Mouse (Mus musculus) forebrain, embryonic 10.5 days (tissue): ENCODE data around the gene Agpat4. TPM values are rescaled to one million over a fixed set of nuclear protein-coding genes. Genes with fewer than 3 reads are reported as not detected.

ENCODE experiments used
- DNase-seq: peaks from one replicate; pipeline ENCODE4 v3.0.0-alpha.2; 2017; ENCODE audit warnings: low spot score; ENCODE audit errors: extremely low spot score
- H3K27ac ChIP-seq: fragments of 300-500 bp; sonication (generic); 2 replicates; pipeline ENCODE4 v1.5.1; 2016; ENCODE audit warnings: mild to moderate bottlenecking
- H3K27me3 ChIP-seq: fragments of 300-500 bp; sonication (generic); 2 replicates; pipeline ENCODE4 v1.6.1; 2016; ENCODE audit warnings: mild to moderate bottlenecking; ENCODE audit not compliant: poor library complexity, severe bottlenecking
- H3K36me3 ChIP-seq: fragments of 300-500 bp; sonication (generic); replicated peaks from 2 replicates; pipeline ENCODE4 v1.6.1; 2016; ENCODE audit warnings: mild to moderate bottlenecking, moderate library complexity
- H3K4me1 ChIP-seq: fragments of 300-500 bp; sonication (generic); 2 replicates; pipeline ENCODE4 v1.6.1; 2016
- H3K4me3 ChIP-seq: fragments of 300-500 bp; sonication (generic); 2 replicates; pipeline ENCODE4 v1.5.1; 2016; ENCODE audit warnings: mild to moderate bottlenecking, moderate library complexity
- H3K9me3 ChIP-seq: fragments of 300-500 bp; sonication (generic); 2 replicates; pipeline ENCODE4 v1.6.1; 2016; ENCODE audit warnings: mild to moderate bottlenecking, moderate library complexity
- WGBS: fragments of 180-500 bp; shearing (Covaris S2); methylation state at CpG from one replicate; pipeline ENCODE4 v1.1.7; 2016; 5-methylcytosine and 5-hydroxymethylcytosine counted together
- polyA plus RNA-seq: library from polyadenylated mRNA; unstranded; fragments of >200 nt; fragmentation: Nextera tagmentation; extraction: Ambion mirVana; gene quantifications from 2 replicates; pipeline ENCODE4 v1.2.1, GENCODE M21; 2016

Agpat4 gene
- polyA plus RNA-seq, 1 experiment from 2014 or later, result 42.2 TPM

DNA sequence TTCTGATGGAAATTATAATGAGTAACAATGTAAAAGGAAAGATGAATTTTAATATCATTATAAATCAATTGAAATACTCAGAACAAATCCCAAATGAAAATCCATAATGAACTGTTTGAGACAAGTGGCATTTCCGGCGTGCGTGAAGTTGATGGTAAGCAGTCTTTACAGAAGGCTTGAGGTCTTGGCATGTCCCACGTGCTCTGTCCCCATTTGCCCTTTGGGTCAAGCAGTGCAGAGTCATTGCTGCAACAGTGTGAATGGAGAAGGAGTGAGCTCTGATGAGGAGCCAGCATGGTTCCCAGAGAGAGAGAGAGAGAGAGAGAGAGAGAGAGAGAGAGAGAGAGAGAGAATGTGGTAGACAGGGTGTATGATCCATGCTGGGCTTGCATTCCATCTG lies 37.4 kb downstream of the Agpat4 start:
- WGBS, result 94% methylated on average over 4 of the region's 4 CpGs
- H3K9me3 ChIP-seq, result no peaks in the 10 kb centered on the region
- H3K27me3 ChIP-seq, result no peaks in the 10 kb centered on the region
- no peak for DNase-seq
- no peak overlapping the region for H3K4me3 ChIP-seq
- no peak overlapping the region for H3K27ac ChIP-seq
- peaks cover 6% of the 10 kb centered on the region; the same call in 1 of the 2 replicates for H3K4me1 ChIP-seq
- H3K36me3 ChIP-seq, result peaks cover 84% of the 10 kb centered on the region

GRCm38 (mm10) chr17:12156661-12157060 lies 38.2 kb downstream of the Agpat4 start:
- DNase-seq, result no peak
- Histone ChIP-seq H3K4me1 (peaks cover 6% of the 10 kb centered on the region; the same call in 1 of the 2 replicates), H3K27ac (no peak overlapping the region), H3K4me3 (no peak overlapping the region), H3K36me3 (peaks cover 84% of the 10 kb centered on the region), H3K9me3 (no peaks in the 10 kb centered on the region), H3K27me3 (no peaks in the 10 kb centered on the region)
- 92% methylated on average over 3 of the region's 3 CpGs for WGBS

GRCm38 (mm10) chr17:12157203-12157602 lies 38.7 kb downstream of the Agpat4 start:
- no peak overlapping the region for H3K4me3 ChIP-seq
- no peak for DNase-seq
- H3K4me1 ChIP-seq, result peaks cover 6% of the 10 kb centered on the region; the same call in 1 of the 2 replicates
- 93% methylated on average over 2 of the region's 2 CpGs for WGBS
- no peak overlapping the region for H3K27ac ChIP-seq
- H3K27me3 ChIP-seq, result no peaks in the 10 kb centered on the region
- H3K36me3 ChIP-seq, result peaks cover 78% of the 10 kb centered on the region
- no peaks in the 10 kb centered on the region for H3K9me3 ChIP-seq

- Histone ChIP-seq H3K9me3 (no peaks in the 10 kb centered on the region), H3K27ac (0 out of 2 replicates have a peak overlapping the region, but pooled peaks have one; percentile 25), H3K4me3 (no peak overlapping the region), H3K4me1 (peaks cover 20% of the 10 kb centered on the region; the same call in 1 of the 2 replicates), H3K27me3 (no peaks in the 10 kb centered on the region), H3K36me3 (peaks cover 66% of the 10 kb centered on the region)
- WGBS, result 84% methylated on average over 16 of the region's 16 CpGs
- DNase-seq, result no peak
These were observed 40.9 kb downstream of the Agpat4 start for GRCm38 (mm10) chr17:12159187-12160060.

DNA sequence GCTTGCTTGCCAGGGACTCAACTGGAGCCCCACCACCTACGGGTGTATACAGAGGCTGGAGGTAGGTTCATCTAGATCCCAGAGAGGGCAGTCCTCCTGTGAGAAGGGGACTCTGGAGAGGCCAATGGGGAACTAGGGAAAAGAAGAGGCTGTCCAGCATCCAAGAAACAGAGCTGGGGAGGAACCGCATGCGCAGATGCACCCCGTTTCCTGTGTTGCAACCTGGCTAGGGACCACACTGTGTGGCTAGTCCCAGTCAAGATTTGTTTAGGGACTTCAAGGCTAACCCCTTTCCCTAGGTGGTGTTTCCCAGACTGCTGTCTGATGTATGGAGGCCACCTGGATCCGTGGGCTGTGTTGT lies 41.5 kb downstream of the Agpat4 start:
- H3K4me3 ChIP-seq, result no peak overlapping the region
- H3K9me3 ChIP-seq, result no peaks in the 10 kb centered on the region
- DNase-seq, result no peak
- H3K27me3 ChIP-seq, result no peaks in the 10 kb centered on the region
- peaks cover 62% of the 10 kb centered on the region for H3K36me3 ChIP-seq
- H3K4me1 ChIP-seq, result peaks cover 20% of the 10 kb centered on the region; the same call in 1 of the 2 replicates
- 0 out of 2 replicates have a peak overlapping the region, but pooled peaks have one; percentile 25 for H3K27ac ChIP-seq
- 90% methylated on average over 5 of the region's 5 CpGs for WGBS

- no peak overlapping the region for H3K27ac ChIP-seq
- WGBS, result 96% methylated on average over 2 of the region's 2 CpGs
- H3K36me3 ChIP-seq, result peaks cover 60% of the 10 kb centered on the region
- no peaks in the 10 kb centered on the region for H3K9me3 ChIP-seq
- peaks cover 20% of the 10 kb centered on the region; the same call in 1 of the 2 replicates for H3K4me1 ChIP-seq
- no peaks in the 10 kb centered on the region for H3K27me3 ChIP-seq
- no peak overlapping the region for H3K4me3 ChIP-seq
- DNase-seq, result no peak
These were observed 42.0 kb downstream of the Agpat4 start for GRCm38 (mm10) chr17:12160540-12160939.

DNA sequence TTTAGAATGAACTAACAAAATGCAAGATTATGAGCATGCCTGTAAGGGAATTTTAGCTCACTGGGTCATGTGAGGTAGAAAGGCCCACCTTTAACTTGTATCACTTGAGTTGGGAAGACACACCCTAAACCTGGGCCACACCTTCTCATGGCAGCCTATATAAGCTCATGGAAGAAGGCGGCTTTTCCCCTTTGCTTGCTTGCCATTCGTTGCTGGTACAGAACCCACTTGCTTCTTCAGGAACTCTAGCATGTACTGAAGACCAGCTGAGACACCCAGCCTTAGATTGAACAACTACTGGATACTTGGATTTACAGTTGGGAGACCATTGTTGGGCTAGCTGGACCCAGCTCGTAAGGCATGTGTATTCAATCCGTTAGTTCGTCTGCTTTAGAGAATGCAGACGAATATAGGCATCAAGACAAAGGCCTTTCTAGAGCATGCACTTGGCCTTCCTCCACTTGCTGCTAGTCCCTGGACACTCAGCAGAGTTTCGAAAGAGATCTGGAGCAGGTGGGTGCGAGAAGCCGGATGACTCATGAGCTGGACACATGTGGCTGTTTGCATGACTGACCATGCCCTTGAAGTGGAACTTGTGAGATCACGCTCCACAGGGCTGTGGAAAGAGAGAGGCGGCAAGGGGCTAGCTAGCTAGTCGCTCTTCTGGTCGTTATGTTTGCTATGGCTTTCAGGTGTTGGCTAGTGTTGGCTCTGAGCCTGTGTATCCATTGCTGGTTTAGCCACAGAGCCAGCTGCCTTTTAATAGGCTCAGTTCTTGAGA lies 42.7 kb downstream of the Agpat4 start:
- Histone ChIP-seq H3K27ac (no peak overlapping the region), H3K4me3 (no peak overlapping the region), H3K4me1 (peaks cover 20% of the 10 kb centered on the region; the same call in 1 of the 2 replicates), H3K27me3 (no peaks in the 10 kb centered on the region), H3K36me3 (peaks cover 62% of the 10 kb centered on the region), H3K9me3 (no peaks in the 10 kb centered on the region)
- no peak for DNase-seq
- 94% methylated on average over 13 of the region's 13 CpGs for WGBS

DNA sequence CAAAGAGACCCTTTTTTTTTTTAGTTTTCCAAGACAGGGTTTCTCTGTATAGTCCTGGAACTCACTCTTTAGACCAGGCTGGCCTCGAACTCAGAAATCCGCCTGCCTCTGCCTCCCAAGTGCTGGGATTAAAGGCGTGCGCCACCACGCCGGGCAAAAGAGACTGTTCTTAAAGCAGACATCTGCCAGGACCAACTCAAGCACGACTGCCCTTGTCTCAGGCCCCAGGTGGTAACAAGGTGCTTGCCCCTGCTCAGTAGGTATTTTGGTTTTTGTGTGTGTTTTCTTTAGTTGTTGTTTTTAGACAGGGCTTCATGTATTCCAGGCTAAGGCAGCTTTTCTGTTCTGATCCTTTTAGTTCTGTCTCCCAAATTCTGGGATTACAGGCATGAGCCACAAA lies 43.4 kb downstream of the Agpat4 start:
- Histone ChIP-seq H3K4me1 (peaks cover 20% of the 10 kb centered on the region; the same call in 1 of the 2 replicates), H3K36me3 (peaks cover 61% of the 10 kb centered on the region), H3K27me3 (no peaks in the 10 kb centered on the region), H3K9me3 (no peaks in the 10 kb centered on the region), H3K27ac (no peak overlapping the region), H3K4me3 (no peak overlapping the region)
- WGBS, result 93% methylated on average over 7 of the region's 7 CpGs
- no peak for DNase-seq

DNA sequence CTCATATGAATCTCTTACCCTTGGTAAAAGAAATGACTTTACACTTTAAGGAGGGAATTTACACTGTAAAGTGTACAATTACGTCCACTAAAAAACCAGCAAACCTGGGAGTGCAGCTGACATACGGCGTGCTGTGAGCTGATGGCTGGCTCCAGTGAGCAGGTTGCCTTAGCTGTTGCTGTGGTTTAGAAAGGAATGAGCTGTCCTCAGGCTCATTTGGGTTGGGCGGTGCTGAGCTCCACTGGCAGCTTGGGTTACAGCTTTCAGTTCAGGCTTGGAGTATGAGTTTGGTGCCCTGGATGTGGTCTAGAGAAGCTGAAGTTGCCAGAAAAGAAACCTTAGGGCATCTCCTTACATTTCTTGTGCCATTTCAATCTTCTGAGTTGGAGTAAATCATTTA lies 44.3 kb downstream of the Agpat4 start:
- H3K4me3 ChIP-seq, result no peak overlapping the region
- H3K27me3 ChIP-seq, result no peaks in the 10 kb centered on the region
- DNase-seq, result no peak
- H3K4me1 ChIP-seq, result peaks cover 20% of the 10 kb centered on the region; the same call in 1 of the 2 replicates
- no peaks in the 10 kb centered on the region for H3K9me3 ChIP-seq
- WGBS, result 88% methylated on average over 4 of the region's 4 CpGs
- H3K27ac ChIP-seq, result no peak overlapping the region
- peaks cover 57% of the 10 kb centered on the region for H3K36me3 ChIP-seq

DNA sequence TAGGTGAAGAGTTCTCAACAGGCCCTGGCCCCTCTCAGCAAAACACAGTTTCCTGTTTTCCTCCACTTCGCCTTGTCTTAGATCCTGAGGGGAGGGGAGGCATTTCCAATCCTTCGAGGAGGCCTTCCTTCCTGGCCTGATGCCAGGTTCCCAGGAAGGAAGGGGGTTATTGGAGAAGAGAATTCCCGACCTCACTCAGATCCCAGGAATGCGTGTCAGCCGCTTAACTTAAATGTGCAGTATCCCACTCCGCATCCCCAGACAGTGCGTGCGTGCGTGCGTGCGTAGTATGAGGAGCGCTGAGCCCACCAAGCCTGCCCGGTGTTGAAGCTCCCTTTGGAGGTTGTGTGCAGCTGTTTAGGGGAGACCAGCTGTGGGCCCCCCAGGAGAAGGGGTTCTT lies 44.9 kb downstream of the Agpat4 start:
- no peak overlapping the region for H3K4me3 ChIP-seq
- DNase-seq, result no peak
- peaks cover 57% of the 10 kb centered on the region for H3K36me3 ChIP-seq
- no peaks in the 10 kb centered on the region for H3K27me3 ChIP-seq
- no peaks in the 10 kb centered on the region for H3K9me3 ChIP-seq
- 0 out of 2 replicates have a peak overlapping the region, but pooled peaks have one; percentile 35 for H3K27ac ChIP-seq
- peaks cover 25% of the 10 kb centered on the region for H3K4me1 ChIP-seq
- 87% methylated on average over 13 of the region's 13 CpGs for WGBS

DNA sequence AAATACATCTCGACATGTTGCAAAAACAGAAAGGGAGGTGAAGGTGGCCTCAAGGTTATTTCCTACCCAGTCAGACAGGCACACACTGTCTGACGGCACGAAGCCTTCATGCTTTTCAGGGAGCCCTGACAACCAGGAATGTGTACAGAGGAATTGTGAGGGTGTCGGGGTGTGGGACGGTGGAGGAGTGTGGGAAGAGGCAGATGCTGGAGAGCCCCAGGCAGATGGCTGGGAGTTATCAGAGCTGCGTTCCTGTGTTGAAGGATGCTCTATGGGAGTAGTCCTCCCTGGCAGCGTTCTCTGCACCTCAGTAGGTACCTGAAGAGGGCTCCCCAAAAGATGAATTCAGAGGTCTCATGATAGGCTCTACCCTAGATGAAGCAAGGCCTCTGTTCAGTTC lies 45.4 kb downstream of the Agpat4 start:
- Histone ChIP-seq H3K9me3 (no peaks in the 10 kb centered on the region), H3K4me1 (peaks cover 30% of the 10 kb centered on the region), H3K27me3 (no peaks in the 10 kb centered on the region), H3K27ac (0 out of 2 replicates have a peak overlapping the region, but pooled peaks have one; percentile 35), H3K36me3 (peaks cover 53% of the 10 kb centered on the region), H3K4me3 (no peak overlapping the region)
- DNase-seq, result no peak
- WGBS, result 88% methylated on average over 7 of the region's 7 CpGs

DNA sequence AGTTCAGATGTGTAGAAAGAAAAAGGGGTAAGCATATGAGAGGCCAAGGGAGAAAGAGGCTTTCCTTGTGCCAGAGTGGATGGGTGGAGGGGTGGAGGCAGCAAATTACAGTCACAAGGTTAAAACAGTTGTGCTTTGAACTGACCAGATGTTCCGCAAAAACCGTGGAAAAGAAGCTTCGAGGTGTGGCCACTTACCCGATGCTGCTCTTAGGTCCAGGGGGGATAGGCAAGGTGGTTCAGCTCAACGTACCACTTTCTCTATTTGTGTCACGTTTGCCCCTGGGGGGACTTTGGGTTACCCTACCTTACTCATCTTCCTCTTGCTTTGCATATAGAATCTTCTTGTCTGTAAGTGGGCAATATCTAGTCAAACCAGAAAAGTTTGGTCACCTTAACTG lies 46.0 kb downstream of the Agpat4 start:
- 94% methylated on average over 6 of the region's 6 CpGs for WGBS
- Histone ChIP-seq H3K27ac (no peak overlapping the region), H3K9me3 (no peaks in the 10 kb centered on the region), H3K4me1 (peaks cover 30% of the 10 kb centered on the region), H3K36me3 (peaks cover 47% of the 10 kb centered on the region), H3K27me3 (no peaks in the 10 kb centered on the region), H3K4me3 (no peak overlapping the region)
- DNase-seq, result no peak
